Comparison of ENCODE assay signal across 10 mouse cellular contexts in the genomic region with DNA sequence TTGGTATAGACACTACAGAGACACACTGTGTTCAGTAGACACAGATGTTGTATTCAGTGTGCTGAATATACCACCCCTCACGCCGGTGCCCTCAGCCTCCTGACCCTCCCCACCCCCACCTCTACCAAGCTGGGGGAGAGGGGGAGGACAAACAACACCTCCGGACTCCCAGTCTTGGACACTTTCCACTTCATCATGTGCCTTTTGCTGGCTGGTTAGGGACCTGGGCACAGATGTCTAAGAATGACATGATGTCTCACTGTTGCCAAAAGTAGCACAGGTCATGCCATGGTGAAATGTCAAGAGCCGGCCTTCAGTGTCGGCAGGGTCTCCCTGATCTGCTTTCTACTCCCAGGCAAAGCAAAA. TPM values are rescaled to one million over a fixed set of nuclear protein-coding genes. Genes with fewer than 3 reads are reported as not detected.
DNase-seq lines count a peak whose midpoint lies in the region; ATAC-seq and TF ChIP-seq lines count a peak whose summit lies in the region.
"Had no signal": no experiment of that assay in that cellular context is flagged by ENCODE, and none has a peak within 500 bp of the region (broad histone marks: within the 10 kb centered on the region; RNA-seq: fewer than 3 reads in every experiment).

No protein-coding gene starts in this region.

- no peak for TF ChIP-seq CTCF in lung, adult 2 months (IDR thresholded peaks at IDR 0.05; ENCODE audit: insufficient read depth, low read length)

- H3K4me1 ChIP-seq in forebrain, embryonic 11.5 days (replicated peaks; ENCODE audit: control insufficient read depth, insufficient read depth, low read length), result peaks cover 26% of the 10 kb centered on the region
- peaks cover 38% of the 10 kb centered on the region for H3K4me1 ChIP-seq in forebrain, embryonic 16.5 days (replicated peaks; ENCODE audit: control insufficient read depth, insufficient read depth, low read length)
- peaks cover 38% of the 10 kb centered on the region for H3K4me1 ChIP-seq in lung, embryonic 16.5 days (replicated peaks; ENCODE audit: control insufficient read depth, insufficient read depth, low read length)
- no peaks in the 10 kb centered on the region for H3K4me1 ChIP-seq in lung, adult 2 months (ENCODE audit: control insufficient read depth, insufficient read depth, low read length)
- H3K4me1 ChIP-seq in heart, embryonic 10.5 days, result peaks cover 52% of the 10 kb centered on the region
- peaks cover 48% of the 10 kb centered on the region for H3K4me1 ChIP-seq in midbrain, embryonic 14.5 days (ENCODE audit: control insufficient read depth, insufficient read depth, low read length)

- no peaks in the 10 kb centered on the region for H3K9me3 ChIP-seq in forebrain, embryonic 11.5 days (ENCODE audit: control insufficient read depth, low read length)
- H3K9me3 ChIP-seq in forebrain, embryonic 16.5 days (ENCODE audit: control insufficient read depth, low read length), result no peaks in the 10 kb centered on the region
- H3K9me3 ChIP-seq in lung, embryonic 16.5 days (ENCODE audit: control insufficient read depth, low read length), result no peaks in the 10 kb centered on the region
- H3K9me3 ChIP-seq in heart, embryonic 10.5 days, result no peaks in the 10 kb centered on the region
- H3K9me3 ChIP-seq in midbrain, embryonic 14.5 days (ENCODE audit: control insufficient read depth, low read length), result no peaks in the 10 kb centered on the region

- H3K4me2 ChIP-seq in forebrain, embryonic 11.5 days (ENCODE audit: low read depth, low read length, severe bottlenecking), result no peak overlapping the region
- no peak overlapping the region for H3K4me2 ChIP-seq in forebrain, embryonic 16.5 days (ENCODE audit: low read length)
- no peak overlapping the region for H3K4me2 ChIP-seq in lung, embryonic 16.5 days (ENCODE audit: low read depth, low read length)
- no peak overlapping the region for H3K4me2 ChIP-seq in midbrain, embryonic 14.5 days (ENCODE audit: low read length)

- peak overlapping the region; percentile 36; the same call in 1 of the 2 replicates for H3K9ac ChIP-seq in forebrain, embryonic 11.5 days (ENCODE audit: low read length)
- no peak overlapping the region for H3K9ac ChIP-seq in forebrain, embryonic 16.5 days (replicated peaks; ENCODE audit: low read depth, low read length)
- no peak overlapping the region for H3K9ac ChIP-seq in lung, embryonic 16.5 days (ENCODE audit: low read length)
- H3K9ac ChIP-seq in midbrain, embryonic 14.5 days (replicated peaks; ENCODE audit: low read length), result no peak overlapping the region

- DNase-seq in forebrain, embryonic 11.5 days (ENCODE audit: low spot score), result no peak
- no peak for DNase-seq in lung, adult 2 months
- no peak for DNase-seq in heart, embryonic 10.5 days (ENCODE audit: low spot score)
- no peak for DNase-seq in midbrain, embryonic 14.5 days
- no peak for DNase-seq in layer of hippocampus, postnatal 10 days (ENCODE audit: low spot score in 2 of 2)
- no peak for DNase-seq in lung, postnatal 36 days
- DNase-seq: right cerebral cortex, postnatal 4 days had no signal

- ATAC-seq in forebrain, embryonic 11.5 days (replicated peaks; ENCODE audit: low FRiP score), result no peak
- ATAC-seq in forebrain, embryonic 16.5 days, result no peak
- ATAC-seq in lung, embryonic 16.5 days (ENCODE audit: low read depth), result no peak
- ATAC-seq in midbrain, embryonic 14.5 days (ENCODE audit: low FRiP score, low TSS enrichment), result no peak

- no peaks in the 10 kb centered on the region for H3K36me3 ChIP-seq in forebrain, embryonic 11.5 days (ENCODE audit: control insufficient read depth, insufficient read depth, low read length)
- no peaks in the 10 kb centered on the region for H3K36me3 ChIP-seq in forebrain, embryonic 16.5 days (ENCODE audit: control insufficient read depth, insufficient read depth)
- H3K36me3 ChIP-seq in lung, embryonic 16.5 days (ENCODE audit: control insufficient read depth, insufficient read depth, low read length), result no peaks in the 10 kb centered on the region
- H3K36me3 ChIP-seq in heart, embryonic 10.5 days, result no peaks in the 10 kb centered on the region
- H3K36me3 ChIP-seq in midbrain, embryonic 14.5 days (ENCODE audit: control insufficient read depth, insufficient read depth, low read length), result no peaks in the 10 kb centered on the region

- TF ChIP-seq POLR2A in lung, adult 2 months (IDR thresholded peaks at IDR 0.05; ENCODE audit: borderline replicate concordance, extremely low read depth, low read depth, low read length), result no peak

- peak overlapping the region; percentile 92 for H3K27ac ChIP-seq in forebrain, embryonic 11.5 days (ENCODE audit: low read depth, low read length)
- H3K27ac ChIP-seq in forebrain, embryonic 16.5 days (ENCODE audit: low read length), result no peak overlapping the region
- peak overlapping the region; percentile 80 for H3K27ac ChIP-seq in lung, embryonic 16.5 days (ENCODE audit: low read length)
- H3K27ac ChIP-seq in heart, embryonic 10.5 days, result peak overlapping the region; percentile 90
- 0 out of 2 replicates have a peak overlapping the region, but pooled peaks have one; percentile 79 for H3K27ac ChIP-seq in midbrain, embryonic 14.5 days (replicated peaks; ENCODE audit: low read depth, low read length)
- H3K27ac ChIP-seq: macrophage had no signal

- H3K4me3 ChIP-seq in forebrain, embryonic 11.5 days (ENCODE audit: low read depth, low read length), result no peak overlapping the region
- H3K4me3 ChIP-seq in forebrain, embryonic 16.5 days (replicated peaks; ENCODE audit: low read length), result no peak overlapping the region
- no peak overlapping the region for H3K4me3 ChIP-seq in lung, embryonic 16.5 days (ENCODE audit: low read length)
- no peak overlapping the region for H3K4me3 ChIP-seq in lung, adult 2 months (replicated peaks; ENCODE audit: extremely low read depth, low read depth, low read length)
- H3K4me3 ChIP-seq in heart, embryonic 10.5 days, result peak overlapping the region; percentile 22; the same call in 1 of the 2 replicates
- no peak overlapping the region for H3K4me3 ChIP-seq in midbrain, embryonic 14.5 days (replicated peaks; ENCODE audit: low read depth, low read length)

- H3K27me3 ChIP-seq in forebrain, embryonic 11.5 days (ENCODE audit: control insufficient read depth, insufficient read depth, low read length), result no peaks in the 10 kb centered on the region
- no peaks in the 10 kb centered on the region for H3K27me3 ChIP-seq in forebrain, embryonic 16.5 days (replicated peaks; ENCODE audit: control insufficient read depth, insufficient read depth, low read length)
- no peaks in the 10 kb centered on the region for H3K27me3 ChIP-seq in lung, embryonic 16.5 days (ENCODE audit: control insufficient read depth, insufficient read depth, low read depth, low read length)
- H3K27me3 ChIP-seq in heart, embryonic 10.5 days (ENCODE audit: insufficient read depth, poor library complexity, severe bottlenecking), result no peaks in the 10 kb centered on the region
- H3K27me3 ChIP-seq in midbrain, embryonic 14.5 days (ENCODE audit: control insufficient read depth, insufficient read depth, low read length), result no peaks in the 10 kb centered on the region

- WGBS in forebrain, embryonic 11.5 days, result 23% methylated on average over 5 of the region's 5 CpGs
- WGBS in forebrain, embryonic 16.5 days, result 31% methylated on average over 5 of the region's 5 CpGs
- 20% methylated on average over 5 of the region's 5 CpGs for WGBS in lung, embryonic 16.5 days
- WGBS in lung, adult 2 months, result 30% methylated on average over 5 of the region's 5 CpGs
- WGBS in heart, embryonic 10.5 days, result 18% methylated on average over 5 of the region's 5 CpGs
- 15% methylated on average over 5 of the region's 5 CpGs for WGBS in midbrain, embryonic 14.5 days

RNA-seq across cellular contexts. Expression of gene Shisal2a, which starts 19.1 kb away (rescaled TPM):
- polyA plus RNA-seq in forebrain, embryonic 11.5 days (2014; fragmentation: Nextera tagmentation; extraction: Ambion mirVana), result 1.7 and 3.0 TPM in 2 replicates
- polyA plus RNA-seq in forebrain, embryonic 16.5 days (2015; fragmentation: Nextera tagmentation; extraction: Ambion mirVana), result 1.7 and 2.7 TPM in 2 replicates
- 0.55 and 1.2 TPM in 2 replicates for polyA plus RNA-seq in lung, embryonic 16.5 days (2015; fragmentation: Nextera tagmentation; extraction: Ambion mirVana)
- 0.95 and 2.8 TPM in 2 replicates for polyA plus RNA-seq in lung, adult 2 months (2012; rRNA removed)
- 3.0 and 3.5 TPM in 2 replicates for polyA plus RNA-seq in heart, embryonic 10.5 days (2016; fragmentation: Nextera tagmentation; extraction: Ambion mirVana)
- polyA plus RNA-seq in midbrain, embryonic 14.5 days (2014; fragmentation: Nextera tagmentation; extraction: Ambion mirVana), result 4.9 and 6.6 TPM in 2 replicates
- not detected for total RNA-seq in layer of hippocampus, postnatal 10 days (2021)
- polyA plus RNA-seq: macrophage had no signal

RNA-seq across cellular contexts. Expression of gene Coa7, which starts 36.2 kb away (rescaled TPM):
- polyA plus RNA-seq in forebrain, embryonic 11.5 days (2014; fragmentation: Nextera tagmentation; extraction: Ambion mirVana), result 54.5 and 56.8 TPM in 2 replicates
- polyA plus RNA-seq in forebrain, embryonic 16.5 days (2015; fragmentation: Nextera tagmentation; extraction: Ambion mirVana), result 56.7 and 58.5 TPM in 2 replicates
- 39.2 and 43.1 TPM in 2 replicates for polyA plus RNA-seq in lung, embryonic 16.5 days (2015; fragmentation: Nextera tagmentation; extraction: Ambion mirVana)
- 3.2 and 5.2 TPM in 2 replicates for polyA plus RNA-seq in lung, adult 2 months (2012; rRNA removed)
- polyA plus RNA-seq in heart, embryonic 10.5 days (2016; fragmentation: Nextera tagmentation; extraction: Ambion mirVana), result 58.4 and 61.1 TPM in 2 replicates
- polyA plus RNA-seq in midbrain, embryonic 14.5 days (2014; fragmentation: Nextera tagmentation; extraction: Ambion mirVana), result 45.7 and 46.4 TPM in 2 replicates
- total RNA-seq in layer of hippocampus, postnatal 10 days (2021), result 10 to 100 TPM; 31.4 to 42.1 TPM

RNA-seq across cellular contexts. Expression of gene Gpx7, which starts 42.7 kb away (rescaled TPM):
- 38.7 and 39.3 TPM in 2 replicates for polyA plus RNA-seq in forebrain, embryonic 11.5 days (2014; fragmentation: Nextera tagmentation; extraction: Ambion mirVana)
- polyA plus RNA-seq in forebrain, embryonic 16.5 days (2015; fragmentation: Nextera tagmentation; extraction: Ambion mirVana), result 26.3 and 28.3 TPM in 2 replicates
- polyA plus RNA-seq in lung, embryonic 16.5 days (2015; fragmentation: Nextera tagmentation; extraction: Ambion mirVana), result 89.7 and 90.6 TPM in 2 replicates
- 26.3 and 26.5 TPM in 2 replicates for polyA plus RNA-seq in lung, adult 2 months (2012; rRNA removed)
- polyA plus RNA-seq in heart, embryonic 10.5 days (2016; fragmentation: Nextera tagmentation; extraction: Ambion mirVana), result 54.3 and 58.8 TPM in 2 replicates
- polyA plus RNA-seq in midbrain, embryonic 14.5 days (2014; fragmentation: Nextera tagmentation; extraction: Ambion mirVana), result 16.2 and 23.9 TPM in 2 replicates
- 10 to 100 TPM; 10.3 to 12.1 TPM for total RNA-seq in layer of hippocampus, postnatal 10 days (2021)
